Mouse (Mus musculus) kidney, embryonic 14.5 days (tissue): ENCODE results near the gene Mrpl18. TPM values are rescaled to one million over a fixed set of nuclear protein-coding genes. Genes with fewer than 3 reads are reported as not detected.
"Not testable (repeated sequence)": the region's sequence is repeated elsewhere in the genome, so short reads cannot be mapped to it uniquely, and the experiment has no call there.

Source experiments
- ATAC-seq: fragments of 200-750 bp; cut with Nextera tagmentation; 2 replicates; pipeline ENCODE4 v1.8.0; 2017; ENCODE audit warnings: moderate number of reproducible peaks, mild to moderate bottlenecking, moderate TSS enrichment, moderate library complexity; ENCODE audit not compliant: low FRiP score, low TSS enrichment
- H3K27ac ChIP-seq: fragments of 300-500 bp; sonication (generic); 2 replicates; pipeline ENCODE4 v1.5.1; 2014; ENCODE audit warnings: low read depth, mild to moderate bottlenecking, low read length, moderate library complexity, mixed read lengths
- H3K27me3 ChIP-seq: fragments of 300-500 bp; sonication (generic); 2 replicates; pipeline ENCODE4 v1.6.1; 2014; ENCODE audit warnings: mild to moderate bottlenecking, low read length; ENCODE audit not compliant: control insufficient read depth, insufficient read depth
- H3K36me3 ChIP-seq: fragments of 300-500 bp; sonication (generic); 2 replicates; pipeline ENCODE4 v1.6.1; 2014; ENCODE audit warnings: low read length, mixed read lengths; ENCODE audit not compliant: control insufficient read depth, insufficient read depth
- H3K4me1 ChIP-seq: fragments of 300-500 bp; sonication (generic); 2 replicates; pipeline ENCODE4 v1.6.1; 2014; ENCODE audit warnings: low read length, mixed read lengths; ENCODE audit not compliant: control insufficient read depth, insufficient read depth
- H3K4me2 ChIP-seq: fragments of 300-500 bp; sonication (generic); replicated peaks from 2 replicates; pipeline ENCODE4 v1.6.1; 2014; ENCODE audit warnings: low read depth, mild to moderate bottlenecking, low read length
- H3K4me3 ChIP-seq: fragments of 300-500 bp; sonication (generic); 2 replicates; pipeline ENCODE4 v1.5.1; 2014; ENCODE audit warnings: mild to moderate bottlenecking, low read length
- H3K9ac ChIP-seq: fragments of 300-500 bp; sonication (generic); 2 replicates; pipeline ENCODE4 v1.6.1; 2014; ENCODE audit warnings: low read depth, mild to moderate bottlenecking, low read length, moderate library complexity
- H3K9me3 ChIP-seq: fragments of 300-500 bp; sonication (generic); 2 replicates; pipeline ENCODE4 v1.6.1; 2016; ENCODE audit warnings: low read length; ENCODE audit not compliant: control insufficient read depth
- WGBS: fragments of 180-500 bp; shearing (Covaris S2); extraction: QIAGEN DNeasy Blood & Tissue Kit; methylation state at CpG from one replicate; pipeline ENCODE4 v1.1.7; 2014; 5-methylcytosine and 5-hydroxymethylcytosine counted together
- polyA plus RNA-seq: library from polyadenylated mRNA; unstranded; fragments of >200 nt; fragmentation: Nextera tagmentation; extraction: Ambion mirVana; gene quantifications from 2 replicates; pipeline ENCODE4 v1.2.1, GENCODE M21; 2014

Mrpl18 gene
- 186 and 194 TPM in 2 replicates for polyA plus RNA-seq

DNA sequence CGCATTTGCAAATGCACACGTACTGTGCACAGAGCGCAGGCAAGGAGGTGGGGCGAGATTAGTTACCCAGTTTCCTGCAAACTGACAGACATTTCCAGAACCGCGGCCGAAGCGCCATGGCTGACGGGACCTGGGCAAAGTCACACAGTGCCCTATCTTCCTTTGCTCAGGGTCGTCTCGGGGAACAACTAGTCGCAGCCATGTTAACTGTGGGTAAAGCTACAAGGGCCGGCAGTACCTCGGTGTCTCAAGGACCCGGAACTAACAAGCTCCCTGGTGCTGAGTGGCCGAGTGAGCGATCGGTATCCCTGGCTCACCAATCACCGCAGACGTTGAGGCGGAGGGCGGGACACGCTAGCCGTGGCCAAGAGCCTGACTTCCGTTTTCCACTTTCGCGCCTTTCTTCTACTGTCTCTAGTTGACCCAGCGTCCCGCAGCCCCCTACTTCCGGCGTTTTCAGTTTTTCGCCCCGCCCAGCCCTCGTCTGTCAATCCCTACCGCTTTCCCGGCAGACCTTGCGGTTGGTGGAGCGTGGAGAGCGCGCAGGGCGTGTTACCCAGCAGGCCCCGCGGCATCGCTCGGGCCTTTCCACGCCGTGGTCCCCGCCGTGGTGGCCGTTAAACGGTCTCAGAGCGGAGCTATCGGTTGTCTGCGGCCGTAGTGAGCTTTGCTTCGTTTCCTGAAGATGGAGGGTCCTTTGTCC, at the start of gene Mrpl18:
Gene Mrpl18 (minus strand): TSS at position 465 of the 703 bp plus-strand sequence.
- Histone ChIP-seq H3K4me1 (peaks cover 5% of the 10 kb centered on the region; the same call in 1 of the 2 replicates), H3K9ac (peak within 1 kb of the TSS; percentile 99), H3K27me3 (no peaks in the 10 kb centered on the region), H3K9me3 (no peaks in the 10 kb centered on the region), H3K4me2 (peak within 1 kb of the TSS; percentile 79), H3K36me3 (peaks cover 57% of the 10 kb centered on the region), H3K27ac (peak within 1 kb of the TSS; percentile 94), H3K4me3 (peak within 1 kb of the TSS; percentile 95)
- ATAC-seq, result peak; percentile 99
- under 1% methylated on average over 55 of the region's 56 CpGs for WGBS

DNA sequence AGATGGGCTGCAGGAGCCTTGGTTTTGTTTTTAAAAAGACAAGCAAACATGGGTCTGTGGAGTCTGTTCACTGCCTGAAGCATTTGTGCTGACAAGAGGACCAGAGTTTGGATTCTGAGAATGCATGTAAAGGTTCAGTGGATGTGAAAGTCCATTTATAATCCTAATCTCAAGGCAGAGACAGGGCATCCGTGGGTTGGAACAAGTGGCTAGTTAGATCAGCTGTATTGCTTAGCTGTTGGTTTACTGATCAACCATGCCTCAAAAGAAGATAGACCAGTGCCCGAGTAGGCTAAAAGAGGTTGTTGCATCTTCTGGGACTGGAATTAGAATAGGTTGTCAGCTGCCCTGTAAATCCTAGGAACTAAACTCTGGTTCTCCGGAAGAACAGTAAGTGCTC, 47.3 kb upstream of the Mrpl18 start:
- Histone ChIP-seq H3K36me3 (peaks cover 27% of the 10 kb centered on the region), H3K4me2 (no peak overlapping the region), H3K27me3 (no peaks in the 10 kb centered on the region), H3K4me3 (no peak overlapping the region), H3K4me1 (no peaks in the 10 kb centered on the region), H3K9ac (no peak overlapping the region), H3K27ac (no peak overlapping the region), H3K9me3 (no peaks in the 10 kb centered on the region)
- ATAC-seq, result no peak
- WGBS, result 82% methylated on average over 3 of the region's 3 CpGs

DNA sequence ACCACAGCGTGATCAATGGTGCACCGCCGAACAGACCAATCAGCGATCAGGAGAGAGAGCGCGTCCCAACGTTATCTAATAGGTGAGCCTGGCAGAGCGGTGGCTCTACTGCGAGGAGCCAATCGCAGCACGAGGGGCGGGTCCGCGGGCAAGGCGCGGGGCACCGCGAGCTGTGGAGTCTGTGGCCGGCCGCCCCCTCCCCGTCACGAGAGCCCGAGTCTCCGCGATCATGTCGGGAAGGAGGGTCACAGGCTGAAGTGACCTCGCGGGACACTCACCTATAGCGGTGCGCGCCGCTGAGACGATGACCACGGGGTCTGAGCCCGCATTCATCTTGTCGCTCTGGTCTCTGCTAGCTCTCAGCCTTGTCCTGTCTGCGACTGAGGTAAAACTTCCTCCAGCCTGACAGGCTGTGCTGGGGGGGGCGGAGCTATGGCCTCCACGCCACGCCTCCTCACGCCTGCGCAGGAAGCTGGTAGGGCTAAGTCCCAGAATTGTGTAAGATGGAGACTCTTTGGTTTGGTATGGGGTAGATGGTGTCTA, 44.3 kb upstream of the Mrpl18 start, which contains the start of gene Acat2:
Gene Acat2 (minus strand): TSS at position 417 of the 543 bp plus-strand sequence.
- Histone ChIP-seq H3K9ac (peak within 1 kb of the TSS; percentile 19; the same call in 1 of the 2 replicates), H3K27ac (peak within 1 kb of the TSS; percentile 3; the same call in 1 of the 2 replicates), H3K4me3 (peak within 1 kb of the TSS; percentile 40), H3K4me2 (peak within 1 kb of the TSS; percentile 56), H3K27me3 (no peaks in the 10 kb centered on the region), H3K9me3 (no peaks in the 10 kb centered on the region), H3K4me1 (no peaks in the 10 kb centered on the region), H3K36me3 (peaks cover 23% of the 10 kb centered on the region)
- under 1% methylated on average over 38 of the region's 42 CpGs for WGBS
- ATAC-seq, result peak; percentile 99

GRCm38 (mm10) chr17:12959377-12959776, 43.2 kb upstream of the Mrpl18 start:
- not testable (repeated sequence) for H3K9me3 ChIP-seq, H3K9ac ChIP-seq, H3K27ac ChIP-seq, H3K4me2 ChIP-seq, H3K4me3 ChIP-seq, H3K27me3 ChIP-seq, ATAC-seq, H3K4me1 ChIP-seq
- WGBS, result 24% methylated on average over 1 of the region's 2 CpGs
- peaks cover 23% of the 10 kb centered on the region for H3K36me3 ChIP-seq

GRCm38 (mm10) chr17:12956664-12957063, 40.5 kb upstream of the Mrpl18 start:
- Histone ChIP-seq H3K4me3 (no peak overlapping the region), H3K27me3 (no peaks in the 10 kb centered on the region), H3K36me3 (peaks cover 36% of the 10 kb centered on the region), H3K9me3 (no peaks in the 10 kb centered on the region), H3K4me2 (no peak overlapping the region), H3K9ac (no peak overlapping the region), H3K27ac (no peak overlapping the region), H3K4me1 (no peaks in the 10 kb centered on the region)
- no peak for ATAC-seq
- 94% methylated on average over 8 of the region's 8 CpGs for WGBS

DNA sequence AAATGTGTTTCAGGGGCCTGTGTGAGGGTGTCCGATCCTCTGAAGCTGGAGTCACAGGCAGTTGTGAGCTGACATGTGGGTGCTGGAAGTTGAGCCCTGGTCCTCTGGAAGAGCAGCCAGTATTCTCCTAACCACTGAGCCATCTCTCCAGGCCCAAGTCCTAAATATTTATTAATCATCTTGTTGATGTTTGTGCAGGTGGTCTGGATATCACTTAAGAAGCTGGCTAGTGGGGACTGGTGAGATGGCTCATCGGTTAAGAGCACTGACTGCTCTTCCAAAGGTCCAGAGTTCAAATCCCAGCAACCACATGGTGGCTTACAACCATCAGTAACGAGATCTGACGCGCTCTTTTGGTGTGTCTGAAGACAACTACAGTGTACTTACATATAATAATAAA, 33.5 kb upstream of the Mrpl18 start:
- no peaks in the 10 kb centered on the region for H3K27me3 ChIP-seq
- H3K9ac ChIP-seq, result no peak overlapping the region
- H3K9me3 ChIP-seq, result no peaks in the 10 kb centered on the region
- peaks cover 60% of the 10 kb centered on the region for H3K36me3 ChIP-seq
- ATAC-seq, result no peak
- WGBS, result 92% methylated on average over 5 of the region's 5 CpGs
- no peak overlapping the region for H3K4me2 ChIP-seq
- H3K4me1 ChIP-seq, result no peaks in the 10 kb centered on the region
- H3K27ac ChIP-seq, result no peak overlapping the region
- H3K4me3 ChIP-seq, result no peak overlapping the region

DNA sequence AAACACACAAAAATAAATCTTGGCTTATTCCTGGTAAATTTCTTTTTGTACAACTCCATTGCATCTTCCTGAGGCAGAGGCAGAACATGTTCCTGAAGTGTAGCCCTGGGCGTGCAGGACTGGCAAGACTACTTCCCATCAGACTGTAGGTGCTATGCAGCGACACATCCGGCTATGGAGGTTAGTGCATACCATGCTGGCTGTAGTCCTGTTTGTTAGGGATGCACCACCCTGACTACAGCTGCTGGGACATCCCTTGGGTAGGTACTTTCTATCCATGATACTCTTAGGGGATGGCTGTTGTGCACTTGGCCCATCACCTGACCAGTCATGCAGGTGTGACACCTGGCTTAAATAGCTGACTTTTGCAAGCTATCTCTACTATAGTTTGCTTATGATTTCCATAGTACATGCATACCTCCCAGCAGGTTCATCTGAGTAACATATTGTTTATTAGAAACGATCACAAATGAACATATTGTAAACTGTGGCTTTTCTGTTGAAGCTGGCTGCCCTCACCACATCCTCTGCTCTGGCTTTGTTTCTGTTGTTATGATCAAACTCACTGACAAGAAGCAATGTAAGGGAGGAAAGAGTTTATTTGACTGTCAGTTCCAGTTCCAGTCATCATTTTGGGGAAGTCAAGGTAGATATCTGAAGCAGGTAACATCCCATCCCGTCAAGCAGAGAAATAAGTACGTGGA, 26.5 kb upstream of the Mrpl18 start:
- peaks cover 33% of the 10 kb centered on the region for H3K36me3 ChIP-seq
- 93% methylated on average over 6 of the region's 6 CpGs for WGBS
- no peaks in the 10 kb centered on the region for H3K9me3 ChIP-seq
- no peak overlapping the region for H3K4me2 ChIP-seq
- no peaks in the 10 kb centered on the region for H3K27me3 ChIP-seq
- ATAC-seq, result no peak
- H3K27ac ChIP-seq, result no peak overlapping the region
- H3K4me1 ChIP-seq, result no peaks in the 10 kb centered on the region
- H3K4me3 ChIP-seq, result no peak overlapping the region
- no peak overlapping the region for H3K9ac ChIP-seq

GRCm38 (mm10) chr17:12941543-12942260, 25.6 kb upstream of the Mrpl18 start:
- Histone ChIP-seq H3K4me1 (no peaks in the 10 kb centered on the region), H3K27me3 (no peaks in the 10 kb centered on the region), H3K9me3 (no peaks in the 10 kb centered on the region), H3K27ac (no peak overlapping the region), H3K4me2 (no peak overlapping the region), H3K9ac (no peak overlapping the region), H3K36me3 (peaks cover 31% of the 10 kb centered on the region), H3K4me3 (no peak overlapping the region)
- no peak for ATAC-seq
- 79% methylated on average over 8 of the region's 8 CpGs for WGBS
